Mouse (Mus musculus) forebrain, embryonic 16.5 days (tissue): ENCODE data around the gene Ppp1r10. TPM values are rescaled to one million over a fixed set of nuclear protein-coding genes. Genes with fewer than 3 reads are reported as not detected.

Source experiments
- ATAC-seq: fragments of 200-750 bp; cut with Nextera tagmentation; 2 replicates; pipeline ENCODE4 v1.8.0; 2017; ENCODE audit warnings: mild to moderate bottlenecking, moderate library complexity
- H3K27ac ChIP-seq: fragments of 300-500 bp; sonication (generic); 2 replicates; pipeline ENCODE4 v1.5.1; 2014; ENCODE audit warnings: low read length, control low read depth
- H3K27me3 ChIP-seq: fragments of 300-500 bp; sonication (generic); replicated peaks from 2 replicates; pipeline ENCODE4 v1.6.1; 2014; ENCODE audit warnings: low read length; ENCODE audit not compliant: control insufficient read depth, insufficient read depth
- H3K36me3 ChIP-seq: fragments of 300-500 bp; sonication (generic); 2 replicates; pipeline ENCODE4 v1.6.1; 2014; ENCODE audit not compliant: control insufficient read depth, insufficient read depth
- H3K4me1 ChIP-seq: fragments of 300-500 bp; sonication (generic); replicated peaks from 2 replicates; pipeline ENCODE4 v1.6.1; 2014; ENCODE audit warnings: low read length; ENCODE audit not compliant: control insufficient read depth, insufficient read depth
- H3K4me2 ChIP-seq: fragments of 300-500 bp; sonication (generic); 2 replicates; pipeline ENCODE4 v1.6.1; 2014; ENCODE audit warnings: mild to moderate bottlenecking, low read length, control low read depth
- H3K4me3 ChIP-seq: fragments of 300-500 bp; sonication (generic); replicated peaks from 2 replicates; pipeline ENCODE4 v1.5.1; 2014; ENCODE audit warnings: mild to moderate bottlenecking, low read length, control low read depth
- H3K9ac ChIP-seq: fragments of 300-500 bp; sonication (generic); replicated peaks from 2 replicates; pipeline ENCODE4 v1.6.1; 2014; ENCODE audit warnings: low read depth, low read length, control low read depth
- H3K9me3 ChIP-seq: fragments of 300-500 bp; sonication (generic); 2 replicates; pipeline ENCODE4 v1.6.1; 2016; ENCODE audit warnings: low read length; ENCODE audit not compliant: control insufficient read depth
- WGBS: fragments of 180-500 bp; shearing (Covaris S2); extraction: QIAGEN DNeasy Blood & Tissue Kit; methylation state at CpG from one replicate; pipeline ENCODE4 v1.1.7; 2014; 5-methylcytosine and 5-hydroxymethylcytosine counted together
- microRNA counts: library from miRNA; unstranded; fragments of <30 nt; microRNA quantifications from one replicate; lab custom pipeline; 2016
- microRNA-seq: library from miRNA; unstranded; fragments of <30 nt; microRNA quantifications from one replicate; pipeline ENCODE4, GENCODE M21; 2017
- polyA plus RNA-seq: library from polyadenylated mRNA; unstranded; fragments of >200 nt; fragmentation: Nextera tagmentation; extraction: Ambion mirVana; gene quantifications from 2 replicates; pipeline ENCODE4 v1.2.1, GENCODE M21; 2015

Gene Ppp1r10
- polyA plus RNA-seq, 1 experiment from 2014 or later, result 47.0 TPM

- H3K36me3 ChIP-seq, result peaks cover 7% of the 10 kb centered on the region; the same call in 1 of the 2 replicates
- WGBS, result under 1% methylated on average over 83 of the region's 109 CpGs
- peak within 1 kb of the TSS; percentile 76 for H3K9ac ChIP-seq
- ATAC-seq, result peak; percentile 79
- no peaks in the 10 kb centered on the region for H3K9me3 ChIP-seq
- peaks cover 17% of the 10 kb centered on the region for H3K4me1 ChIP-seq
- H3K4me2 ChIP-seq, result peak within 1 kb of the TSS; percentile 79
- H3K27ac ChIP-seq, result peak within 1 kb of the TSS; percentile 96
- peak within 1 kb of the TSS; percentile 97 for H3K4me3 ChIP-seq
- H3K27me3 ChIP-seq, result no peaks in the 10 kb centered on the region
Measured at GRCm38 (mm10) chr17:35979401-35980362, 63.4 kb downstream of the Ppp1r10 start, which contains the start of the genes Gnl1 and Prr3. Gnl1 (plus strand) TSS chr17:35979851. Prr3 (minus strand) TSS chr17:35980236.

- peak overlapping the region; percentile 96 for H3K27ac ChIP-seq
- no peaks in the 10 kb centered on the region for H3K9me3 ChIP-seq
- H3K4me3 ChIP-seq, result peak overlapping the region; percentile 97
- peaks cover 17% of the 10 kb centered on the region for H3K4me1 ChIP-seq
- peaks cover 7% of the 10 kb centered on the region; the same call in 1 of the 2 replicates for H3K36me3 ChIP-seq
- WGBS, result under 1% methylated on average over 29 of the region's 29 CpGs
- peak; percentile 27 for ATAC-seq
- no peaks in the 10 kb centered on the region for H3K27me3 ChIP-seq
- H3K9ac ChIP-seq, result peak overlapping the region; percentile 76
- peak overlapping the region; percentile 79 for H3K4me2 ChIP-seq
Measured at GRCm38 (mm10) chr17:35980363-35980754, 64.1 kb downstream of the Ppp1r10 start.

GRCm38 (mm10) chr17:35981776-35982175, 65.5 kb downstream of the Ppp1r10 start:
- no peaks in the 10 kb centered on the region for H3K27me3 ChIP-seq
- no peak overlapping the region for H3K4me2 ChIP-seq

More at GRCm38 (mm10) chr17:35981776-35982175, 65.5 kb downstream of the Ppp1r10 start:
- Histone ChIP-seq H3K4me3 (no peak overlapping the region), H3K36me3 (peaks cover 7% of the 10 kb centered on the region; the same call in 1 of the 2 replicates), H3K4me1 (peaks cover 17% of the 10 kb centered on the region), H3K27ac (no peak overlapping the region), H3K9me3 (no peaks in the 10 kb centered on the region), H3K9ac (no peak overlapping the region)
- ATAC-seq, result no peak
- 90% methylated on average over 9 of the region's 9 CpGs for WGBS

MicroRNAs encoded within 50 kb of the gene (microRNA counts, 519-probe panel; counts per million panel counts)
- microRNA mmu-miR-1894-3p (lab: Ali Mortazavi, UCI) (not detected), microRNA mmu-miR-1894-5p (lab: Ali Mortazavi, UCI) (1,894 counts per million, percentile 23 among the panel's probes with 10 or more counts), microRNA mmu-miR-877 (lab: Ali Mortazavi, UCI) (1,915 counts per million, percentile 24 among the panel's probes with 10 or more counts)

Small RNA genes lying within 50 kb of the gene (microRNA-seq; reads per million reads assigned to microRNA genes)
- not detected for gene Gm28033
- not detected for gene Mir1894
- 83.8 reads per million, percentile 53 among the genes with 10 or more reads in this experiment for gene Mir877

Other genes starting within 250 kb of the Ppp1r10 start
- 19.0 and 19.8 TPM in 2 replicates for gene Vars2, start 248.8 kb upstream of the Ppp1r10 start, polyA plus RNA-seq
- 34.6 and 35.3 TPM in 2 replicates for gene Gtf2h4, start 242.7 kb upstream of the Ppp1r10 start, polyA plus RNA-seq
- 113 and 116 TPM in 2 replicates for gene Ddr1, start 211.8 kb upstream of the Ppp1r10 start, polyA plus RNA-seq
- 6.4 and 9.9 TPM in 2 replicates for gene Ier3, start 94.8 kb upstream of the Ppp1r10 start, polyA plus RNA-seq
- gene Flot1, start 93.2 kb upstream of the Ppp1r10 start, polyA plus RNA-seq, result 83.5 and 89.3 TPM in 2 replicates
- 1,979 and 2,045 TPM in 2 replicates for gene Tubb5, start 78.1 kb upstream of the Ppp1r10 start, polyA plus RNA-seq
- gene Mdc1, start 74.9 kb upstream of the Ppp1r10 start, polyA plus RNA-seq, result 10.6 and 13.2 TPM in 2 replicates
- gene Nrm, start 55.1 kb upstream of the Ppp1r10 start, polyA plus RNA-seq, result 23.4 and 26.1 TPM in 2 replicates
- 24.9 and 25.7 TPM in 2 replicates for gene Ppp1r18, start 50.8 kb upstream of the Ppp1r10 start, polyA plus RNA-seq
- gene Dhx16, start 36.6 kb upstream of the Ppp1r10 start, polyA plus RNA-seq, result 40.4 and 42.2 TPM in 2 replicates
- gene 2310061I04Rik, start 19.0 kb upstream of the Ppp1r10 start, polyA plus RNA-seq, result 34.5 and 49.5 TPM in 2 replicates
- gene Atat1, start 6.4 kb upstream of the Ppp1r10 start, polyA plus RNA-seq, result 423 and 493 TPM in 2 replicates
- gene Mrps18b, start within 50 bp of the Ppp1r10 start, polyA plus RNA-seq, result 50.8 and 55.6 TPM in 2 replicates
- 88.3 and 89.6 TPM in 2 replicates for gene Abcf1, start 53.3 kb downstream of the Ppp1r10 start, polyA plus RNA-seq
- 61.0 and 65.6 TPM in 2 replicates for gene Gnl1, start 63.4 kb downstream of the Ppp1r10 start, polyA plus RNA-seq
- 78.9 and 93.2 TPM in 2 replicates for gene Prr3, start 63.8 kb downstream of the Ppp1r10 start, polyA plus RNA-seq
- gene H2-T24, start 104.1 kb downstream of the Ppp1r10 start, polyA plus RNA-seq, result 4.9 and 6.4 TPM in 2 replicates
- gene H2-T23, start 116.4 kb downstream of the Ppp1r10 start, polyA plus RNA-seq, result 6.2 and 7.3 TPM in 2 replicates
- gene H2-T22, start 126.3 kb downstream of the Ppp1r10 start, polyA plus RNA-seq, result 4.9 and 5.3 TPM in 2 replicates
- not detected in 2 replicates for gene Gm6034, start 126.5 kb downstream of the Ppp1r10 start, polyA plus RNA-seq
- gene Gm11127, start 141.9 kb downstream of the Ppp1r10 start, polyA plus RNA-seq, result 0.16 TPM in 1 of 2 replicates, not detected in the other
- not detected in 2 replicates for gene Gm19684, start 205.2 kb downstream of the Ppp1r10 start, polyA plus RNA-seq
- not detected in 2 replicates for gene Gm7030, start 213.0 kb downstream of the Ppp1r10 start, polyA plus RNA-seq